Mouse (Mus musculus) heart, postnatal 0 days (tissue): ENCODE results near the gene Raver1.

ENCODE experiments used
- CTCF ChIP-seq: IDR thresholded peaks from 2 replicates; pipeline ENCODE4 v1.5.1; 2016; ENCODE audit warnings: antibody characterized with exemption, control low read depth, low read depth
- EP300 ChIP-seq: IDR thresholded peaks from 2 replicates; pipeline ENCODE4 v1.6.1; 2016; ENCODE audit warnings: antibody characterized with exemption, low read depth

- TF ChIP-seq EP300 (no peak), CTCF (no peak)
These were observed 17.6 kb downstream of the Raver1 start for GRCm38 (mm10) chr9:21074173-21074572.
